Mouse (Mus musculus) heart, adult 2 months (tissue): ENCODE results near the gene Fxr2.

ENCODE experiments used
- CTCF ChIP-seq: fragments of 200-600 bp; IDR thresholded peaks from 2 replicates; pipeline ENCODE4 v1.8.1; 2022; ENCODE audit warnings: antibody characterized with exemption, mild to moderate bottlenecking, moderate library complexity
- POLR2A ChIP-seq: fragments of 200-500 bp; IDR thresholded peaks from 2 replicates; pipeline ENCODE4 v1.6.1; 2011; ENCODE audit warnings: mild to moderate bottlenecking, low read depth, low read length, control low read depth; ENCODE audit not compliant: insufficient read depth

DNA sequence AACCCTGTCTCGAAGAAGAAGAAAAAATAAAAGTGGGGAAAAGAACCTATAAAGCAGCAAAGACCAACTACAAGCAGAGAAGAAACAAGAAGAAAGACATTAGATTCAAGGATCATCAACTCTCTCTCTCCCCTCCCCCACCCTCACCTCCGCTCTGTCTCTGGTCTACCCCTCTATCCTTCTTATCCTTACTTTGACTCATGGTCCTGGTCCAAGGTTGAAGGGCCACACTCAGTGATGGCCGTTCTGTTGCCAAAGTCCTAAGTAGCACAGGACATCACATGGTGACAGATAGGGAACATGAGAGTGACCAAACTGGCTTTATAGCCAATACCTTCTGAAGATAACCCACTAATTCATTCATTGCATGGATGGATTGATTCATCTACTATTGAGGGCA, 64.6 kb downstream of the Fxr2 start:
- TF ChIP-seq CTCF, result no peak
- no peak for TF ChIP-seq POLR2A
